Mouse (Mus musculus) frontal cortex, postnatal 14 days (tissue): Measurements from ENCODE around the gene Sema7a.
A peak's percentile ranks its signal among the peaks of the same experiment; 100 is the strongest.

Source experiments
- DNase-seq, 2 experiments: peaks; one replicate each; pipeline ENCODE4 v3.0.0; 2022; ENCODE audit warnings: low spot score in 2 of 2

The Sema7a gene

GRCm38 (mm10) chr9:57939431-57940348, at the start of gene Sema7a:
Gene Sema7a, plus strand, starts transcription at chr9:57940112.
- peak; percentile 68 to 75 for DNase-seq

- DNase-seq: no peak
These were observed 39.4 kb upstream of the Sema7a start for GRCm38 (mm10) chr9:57900478-57900877.

- DNase-seq: no peak
These were observed 38.7 kb upstream of the Sema7a start for GRCm38 (mm10) chr9:57901197-57901596.

GRCm38 (mm10) chr9:57901601-57902000, 38.3 kb upstream of the Sema7a start:
- no peak for DNase-seq

- no peak for DNase-seq
These were observed 37.8 kb upstream of the Sema7a start for GRCm38 (mm10) chr9:57902132-57902531.

- no peak for DNase-seq
These were observed 36.2 kb upstream of the Sema7a start for GRCm38 (mm10) chr9:57903589-57904249.

GRCm38 (mm10) chr9:57904250-57904644, 35.7 kb upstream of the Sema7a start:
- no peak for DNase-seq

- no peak for DNase-seq
These were observed 32.7 kb upstream of the Sema7a start for GRCm38 (mm10) chr9:57907206-57907605.

GRCm38 (mm10) chr9:57910254-57911160, 29.4 kb upstream of the Sema7a start, which contains the start of gene Ubl7:
Gene Ubl7, plus strand, starts transcription at chr9:57910979.
- peak; percentile 84 for DNase-seq

- no peak for DNase-seq
These were observed 27.3 kb upstream of the Sema7a start for GRCm38 (mm10) chr9:57912571-57912970.

GRCm38 (mm10) chr9:57921491-57922060, 18.3 kb upstream of the Sema7a start:
- no peak for DNase-seq

GRCm38 (mm10) chr9:57922381-57922780, 17.5 kb upstream of the Sema7a start:
- no peak for DNase-seq

GRCm38 (mm10) chr9:57923046-57923445, 16.9 kb upstream of the Sema7a start:
- no peak for DNase-seq

GRCm38 (mm10) chr9:57931166-57931767, 8.6 kb upstream of the Sema7a start:
- no peak for DNase-seq

- DNase-seq: peak in 1 of 2 experiments; percentile 21
These were observed 7.7 kb upstream of the Sema7a start for GRCm38 (mm10) chr9:57932253-57932652.

- DNase-seq: peak; percentile 46 to 64
These were observed 6.9 kb upstream of the Sema7a start for GRCm38 (mm10) chr9:57932831-57933602.

- peak; percentile 69 to 82 for DNase-seq
These were observed 4.1 kb upstream of the Sema7a start for GRCm38 (mm10) chr9:57935683-57936437.

GRCm38 (mm10) chr9:57937171-57937570, 2.7 kb upstream of the Sema7a start:
- DNase-seq: peak; percentile 2 to 3

GRCm38 (mm10) chr9:57937651-57938050, 2.3 kb upstream of the Sema7a start:
- DNase-seq: peak in 1 of 2 experiments; percentile 2
